Mouse (Mus musculus): ENCODE results near the gene Pex7. TPM values are rescaled to one million over a fixed set of nuclear protein-coding genes. Genes with fewer than 3 reads are reported as not detected.

Pex7 gene
- 35.4 and 35.8 TPM in 2 replicates for polyA plus RNA-seq (2012; rRNA removed)

- H3K4me3 ChIP-seq (ENCODE audit: insufficient read depth, low read length), result peak within 1 kb of the TSS; percentile 71
- H3K4me1 ChIP-seq (ENCODE audit: control insufficient read depth, insufficient read depth, low read length), result peaks cover 5% of the 10 kb centered on the region
- H3K27ac ChIP-seq (ENCODE audit: insufficient read depth, low read length), result peak within 1 kb of the TSS; percentile 100
- TF ChIP-seq CTCF (IDR thresholded peaks at IDR 0.05; ENCODE audit: extremely low read depth, insufficient read depth, low read length), result peak; percentile 69
- TF ChIP-seq POLR2A (IDR thresholded peaks at IDR 0.05; ENCODE audit: extremely low read depth, insufficient read depth, low read length), result peak; percentile 65; the same call in 1 of the 2 replicates
Observed at GRCm38 (mm10) chr10:19907246-19907804, at the start of gene Pex7. Pex7 (minus strand) TSS chr10:19907689.

GRCm38 (mm10) chr10:19956745-19957144 lies 49.3 kb upstream of the Pex7 start:
- no peak overlapping the region for H3K27ac ChIP-seq (ENCODE audit: insufficient read depth, low read length)
- H3K4me1 ChIP-seq (ENCODE audit: control insufficient read depth, insufficient read depth, low read length), result peaks cover 1% of the 10 kb centered on the region; the same call in 1 of the 2 replicates
- no peak overlapping the region for H3K4me3 ChIP-seq (ENCODE audit: insufficient read depth, low read length)
- TF ChIP-seq POLR2A (IDR thresholded peaks at IDR 0.05; ENCODE audit: extremely low read depth, insufficient read depth, low read length), result no peak
- no peak for TF ChIP-seq CTCF (IDR thresholded peaks at IDR 0.05; ENCODE audit: extremely low read depth, insufficient read depth, low read length)

GRCm38 (mm10) chr10:19955817-19956216 lies 48.3 kb upstream of the Pex7 start:
- Histone ChIP-seq H3K4me3 (ENCODE audit: insufficient read depth, low read length) (no peak overlapping the region), H3K27ac (ENCODE audit: insufficient read depth, low read length) (no peak overlapping the region), H3K4me1 (ENCODE audit: control insufficient read depth, insufficient read depth, low read length) (peaks cover under 1% of the 10 kb centered on the region; the same call in 1 of the 2 replicates)
- TF ChIP-seq CTCF (IDR thresholded peaks at IDR 0.05; ENCODE audit: extremely low read depth, insufficient read depth, low read length), result no peak
- TF ChIP-seq POLR2A (IDR thresholded peaks at IDR 0.05; ENCODE audit: extremely low read depth, insufficient read depth, low read length), result no peak

DNA sequence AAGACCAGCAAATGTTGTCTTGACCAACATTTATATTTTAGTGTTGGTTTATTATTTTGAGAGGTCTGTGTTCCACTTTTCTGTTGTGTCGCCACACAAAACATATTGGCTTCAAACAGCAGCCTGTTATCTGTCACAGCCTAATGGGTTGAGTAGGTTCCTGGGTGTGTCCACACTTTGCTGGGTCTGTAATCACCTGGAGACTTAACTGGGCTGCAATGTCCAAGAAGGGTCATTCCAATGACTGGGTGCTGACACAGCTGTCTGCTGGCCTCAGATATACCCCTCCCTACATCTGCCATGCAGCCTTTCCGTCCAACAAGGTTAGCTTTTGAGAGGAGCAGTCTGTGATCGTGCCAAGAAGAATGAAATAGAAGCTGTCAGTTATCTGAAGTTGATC lies 47.1 kb upstream of the Pex7 start:
- H3K27ac ChIP-seq (ENCODE audit: insufficient read depth, low read length), result no peak overlapping the region

GRCm38 (mm10) chr10:19953032-19953761 lies 45.7 kb upstream of the Pex7 start:
- H3K27ac ChIP-seq (ENCODE audit: insufficient read depth, low read length), result no peak overlapping the region
- no peaks in the 10 kb centered on the region for H3K4me1 ChIP-seq (ENCODE audit: control insufficient read depth, insufficient read depth, low read length)
- no peak overlapping the region for H3K4me3 ChIP-seq (ENCODE audit: insufficient read depth, low read length)
- TF ChIP-seq CTCF (IDR thresholded peaks at IDR 0.05; ENCODE audit: extremely low read depth, insufficient read depth, low read length) (no peak), POLR2A (IDR thresholded peaks at IDR 0.05; ENCODE audit: extremely low read depth, insufficient read depth, low read length) (no peak)

More for the DNA sequence above, 47.1 kb upstream of the Pex7 start:
- no peaks in the 10 kb centered on the region for H3K4me1 ChIP-seq (ENCODE audit: control insufficient read depth, insufficient read depth, low read length)
- H3K4me3 ChIP-seq (ENCODE audit: insufficient read depth, low read length), result no peak overlapping the region
- no peak for TF ChIP-seq CTCF (IDR thresholded peaks at IDR 0.05; ENCODE audit: extremely low read depth, insufficient read depth, low read length)
- TF ChIP-seq POLR2A (IDR thresholded peaks at IDR 0.05; ENCODE audit: extremely low read depth, insufficient read depth, low read length), result no peak

GRCm38 (mm10) chr10:19949106-19949505 lies 41.6 kb upstream of the Pex7 start:
- Histone ChIP-seq H3K27ac (ENCODE audit: insufficient read depth, low read length) (no peak overlapping the region), H3K4me1 (ENCODE audit: control insufficient read depth, insufficient read depth, low read length) (no peaks in the 10 kb centered on the region), H3K4me3 (ENCODE audit: insufficient read depth, low read length) (no peak overlapping the region)
- TF ChIP-seq POLR2A (IDR thresholded peaks at IDR 0.05; ENCODE audit: extremely low read depth, insufficient read depth, low read length) (no peak), CTCF (IDR thresholded peaks at IDR 0.05; ENCODE audit: extremely low read depth, insufficient read depth, low read length) (no peak)

- Histone ChIP-seq H3K4me1 (ENCODE audit: control insufficient read depth, insufficient read depth, low read length) (no peaks in the 10 kb centered on the region), H3K27ac (ENCODE audit: insufficient read depth, low read length) (no peak overlapping the region), H3K4me3 (ENCODE audit: insufficient read depth, low read length) (no peak overlapping the region)
- TF ChIP-seq POLR2A (IDR thresholded peaks at IDR 0.05; ENCODE audit: extremely low read depth, insufficient read depth, low read length) (no peak), CTCF (IDR thresholded peaks at IDR 0.05; ENCODE audit: extremely low read depth, insufficient read depth, low read length) (no peak)
Observed at GRCm38 (mm10) chr10:19948381-19948780, 40.9 kb upstream of the Pex7 start.

DNA sequence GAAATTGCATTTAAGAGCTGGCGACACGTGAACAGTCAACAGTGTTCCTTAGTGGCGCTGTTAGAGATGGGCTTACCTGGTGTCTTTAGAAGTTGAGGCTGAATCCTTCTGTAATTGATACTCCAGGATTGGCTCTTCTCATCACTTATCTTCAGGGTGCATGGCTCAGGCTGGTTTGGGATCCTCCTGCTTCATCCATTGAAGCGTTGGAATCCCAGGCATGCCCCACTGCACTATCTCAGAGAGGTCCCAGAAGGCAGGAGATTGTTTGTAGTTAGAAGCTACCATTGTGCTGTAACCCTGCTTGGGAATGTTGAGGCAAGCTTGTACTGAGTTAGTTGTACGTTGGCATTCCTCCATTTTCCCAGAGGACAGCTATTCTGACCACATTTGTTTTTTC lies 40.4 kb upstream of the Pex7 start:
- Histone ChIP-seq H3K27ac (ENCODE audit: insufficient read depth, low read length) (no peak overlapping the region), H3K4me3 (ENCODE audit: insufficient read depth, low read length) (no peak overlapping the region), H3K4me1 (ENCODE audit: control insufficient read depth, insufficient read depth, low read length) (no peaks in the 10 kb centered on the region)
- TF ChIP-seq POLR2A (IDR thresholded peaks at IDR 0.05; ENCODE audit: extremely low read depth, insufficient read depth, low read length) (no peak), CTCF (IDR thresholded peaks at IDR 0.05; ENCODE audit: extremely low read depth, insufficient read depth, low read length) (no peak)

DNA sequence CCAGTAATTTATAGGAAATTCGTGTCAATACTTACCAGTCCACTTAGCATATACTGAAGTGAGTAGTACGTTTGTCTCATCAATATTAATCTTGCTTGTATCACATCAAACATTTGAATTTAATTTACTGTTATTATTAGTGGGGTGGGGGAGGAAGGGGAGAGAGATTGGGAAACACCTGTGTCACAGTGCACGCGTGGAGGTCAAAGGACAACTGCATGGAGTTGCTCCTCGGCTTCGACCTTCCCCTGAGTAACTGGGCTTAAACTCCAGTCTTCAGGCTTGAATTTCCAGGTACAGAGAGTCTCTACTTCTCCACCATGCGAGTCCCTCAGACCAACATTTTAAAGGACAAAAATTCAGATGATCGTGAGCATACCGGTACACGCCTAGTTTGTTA lies 40.0 kb upstream of the Pex7 start:
- no peak overlapping the region for H3K27ac ChIP-seq (ENCODE audit: insufficient read depth, low read length)
- no peaks in the 10 kb centered on the region for H3K4me1 ChIP-seq (ENCODE audit: control insufficient read depth, insufficient read depth, low read length)
- TF ChIP-seq POLR2A (IDR thresholded peaks at IDR 0.05; ENCODE audit: extremely low read depth, insufficient read depth, low read length) (no peak), CTCF (IDR thresholded peaks at IDR 0.05; ENCODE audit: extremely low read depth, insufficient read depth, low read length) (no peak)
- H3K4me3 ChIP-seq (ENCODE audit: insufficient read depth, low read length), result no peak overlapping the region

GRCm38 (mm10) chr10:19946644-19947043 lies 39.2 kb upstream of the Pex7 start:
- Histone ChIP-seq H3K27ac (ENCODE audit: insufficient read depth, low read length) (no peak overlapping the region), H3K4me1 (ENCODE audit: control insufficient read depth, insufficient read depth, low read length) (no peaks in the 10 kb centered on the region), H3K4me3 (ENCODE audit: insufficient read depth, low read length) (no peak overlapping the region)
- TF ChIP-seq CTCF (IDR thresholded peaks at IDR 0.05; ENCODE audit: extremely low read depth, insufficient read depth, low read length) (no peak), POLR2A (IDR thresholded peaks at IDR 0.05; ENCODE audit: extremely low read depth, insufficient read depth, low read length) (no peak)

Measured in cortical plate, adult 2 months (tissue).